Mouse (Mus musculus): ENCODE measurements around the gene Batf3. TPM values are rescaled to one million over a fixed set of nuclear protein-coding genes. Genes with fewer than 3 reads are reported as not detected.

Gene Batf3
- total and polyA plus RNA-seq, 3 experiments, result 42.5 to 50.4 (median 44.7) TPM

DNA sequence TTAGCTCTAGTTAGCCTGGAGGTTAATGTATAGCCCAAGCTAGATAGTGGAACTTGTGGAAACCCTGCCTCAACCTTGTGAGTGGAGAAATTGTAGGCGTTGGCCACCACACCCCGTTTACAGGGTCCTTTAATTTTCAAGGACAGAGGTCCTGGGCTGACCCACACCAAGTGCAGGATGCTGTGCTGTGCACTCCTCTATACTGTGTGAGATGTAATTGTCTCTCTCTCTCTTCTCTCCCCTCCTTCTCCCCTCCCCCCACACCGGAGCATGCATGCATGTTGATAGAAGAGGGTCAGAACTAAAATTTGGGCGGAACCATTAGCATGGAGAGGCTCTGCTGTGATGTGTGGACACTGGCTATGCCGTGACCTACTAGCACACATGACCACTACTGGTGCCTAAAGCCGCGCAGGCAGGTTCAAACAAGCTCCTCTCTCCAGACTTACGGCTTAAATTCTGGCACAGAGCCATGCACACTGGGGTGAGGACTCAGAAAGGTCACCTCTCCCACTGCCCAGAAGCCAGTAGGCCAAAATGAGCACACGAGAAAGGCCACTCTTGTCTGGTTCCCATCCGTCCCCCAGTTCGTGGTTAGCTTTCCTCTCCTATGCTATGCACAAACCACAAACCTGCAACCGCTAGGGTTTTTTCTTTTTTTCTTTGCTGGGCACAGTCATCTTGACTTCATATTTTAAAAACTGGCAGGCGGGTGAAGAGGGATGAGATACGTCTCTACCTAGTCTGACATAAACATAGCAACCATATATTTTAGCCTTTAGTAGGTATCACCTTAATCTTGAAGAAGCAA is 571 bp upstream of the Batf3 start:
- no peaks in the 10 kb centered on the region for H3K27me3 ChIP-seq (replicated peaks)
- TF ChIP-seq PAX5 (IDR thresholded peaks at IDR 0.05; ENCODE audit: low read length) (no peak), MEF2A (IDR thresholded peaks at IDR 0.05; ENCODE audit: borderline replicate concordance, low read depth, low read length) (peak; percentile 24; the same call in 1 of the 2 replicates), BHLHE40 (IDR thresholded peaks at IDR 0.05; ENCODE audit: low read depth, low read length) (peak; percentile 39), TCF12 (IDR thresholded peaks at IDR 0.05; ENCODE audit: low read depth, low read length) (no peak), ELF1 (IDR thresholded peaks at IDR 0.05; ENCODE audit: low read depth, low read length) (no peak), MYC (IDR thresholded peaks at IDR 0.05; ENCODE audit: low read depth, low read length) (no peak; the same call in 1 of the 2 replicates), CTCF (conservative IDR thresholded peaks at IDR 0.05 in 1 of 2, IDR thresholded peaks at IDR 0.05 in 1 of 2; ENCODE audit: low read depth in 2 of 2, low read length in 2 of 2) (0 out of 4 replicates have a peak, but pooled peaks of 1 of the 2 experiments have one; percentile 5), USF1 (IDR thresholded peaks at IDR 0.05; ENCODE audit: low read depth, low read length) (no peak), HCFC1 (IDR thresholded peaks at IDR 0.05; ENCODE audit: low read depth, low read length) (no peak), RCOR1 (conservative IDR thresholded peaks at IDR 0.05; ENCODE audit: low read depth, low read length) (no peak), JUN (IDR thresholded peaks at IDR 0.05; ENCODE audit: insufficient read depth, low read depth, low read length) (no peak), ZMIZ1 (IDR thresholded peaks at IDR 0.05; ENCODE audit: low read depth, low read length) (no peak), MXI1 (IDR thresholded peaks at IDR 0.05; ENCODE audit: low read depth, low read length) (no peak; the same call in 1 of the 2 replicates), SIN3A (IDR thresholded peaks at IDR 0.05; ENCODE audit: low read length) (peak; percentile 80), NELFE (IDR thresholded peaks at IDR 0.05; ENCODE audit: low read depth, low read length) (no peak), JUND (conservative IDR thresholded peaks at IDR 0.05; ENCODE audit: low read depth, low read length) (no peak), EP300 (IDR thresholded peaks at IDR 0.05; ENCODE audit: low read length) (0 out of 2 replicates have a peak, but pooled peaks have one; percentile 5), ZC3H11A (IDR thresholded peaks at IDR 0.05; ENCODE audit: low read depth, low read length) (no peak), MAZ (IDR thresholded peaks at IDR 0.05; ENCODE audit: low read depth, low read length) (peak; percentile 23; the same call in 1 of the 2 replicates), MAFK (IDR thresholded peaks at IDR 0.05; ENCODE audit: insufficient replicate concordance, low read length) (no peak), MAX (IDR thresholded peaks at IDR 0.05; ENCODE audit: low read length) (no peak), CHD1 (IDR thresholded peaks at IDR 0.05; ENCODE audit: low read depth, low read length) (peak; percentile 25), ZNF384 (IDR thresholded peaks at IDR 0.05; ENCODE audit: low read depth, low read length) (peak; percentile 81), CHD2 (IDR thresholded peaks at IDR 0.05; ENCODE audit: low read length) (0 out of 2 replicates have a peak, but pooled peaks have one; percentile 8), GABPA (IDR thresholded peaks at IDR 0.05; ENCODE audit: insufficient replicate concordance, low read depth, low read length) (no peak)
- H3K4me3 ChIP-seq (replicated peaks in 1 of 3; ENCODE audit: low read depth in 2 of 3, low read length in 2 of 3, poor library complexity in 1 of 3), result peak overlapping the region in 2 of 3 experiments; percentile 15 to 66
- peak overlapping the region; percentile 84 for H3K4me2 ChIP-seq (ENCODE audit: insufficient read depth, low read depth, poor library complexity, severe bottlenecking)
- H3K36me3 ChIP-seq (replicated peaks in 1 of 2; ENCODE audit: control insufficient read depth in 1 of 2, insufficient read depth in 1 of 2, low read length in 1 of 2), result peaks cover 4 to 12% of the 10 kb centered on the region in 2 experiments
- DNase-seq (ENCODE audit: extremely low read depth), result no peak
- H3K9me3 ChIP-seq (replicated peaks; ENCODE audit: low read length), result peaks cover 9% of the 10 kb centered on the region
- peaks cover 20 to 76% of the 10 kb centered on the region in 2 experiments for H3K4me1 ChIP-seq (ENCODE audit: control insufficient read depth in 1 of 2, insufficient read depth in 2 of 2)
- peak overlapping the region; percentile 14; the same call in 1 of the 2 replicates for H3K27ac ChIP-seq (ENCODE audit: insufficient read depth, low read depth)
- in situ Hi-C loops (cut with MboI; ENCODE audit: low pct_ligation_motif_present, low pct_unique_long_range_greater_than_20kb, low sequenced_read_pairs) (loop anchor here (10.0 kb wide), 1 partner anchor 88 kb away; no protein-coding TSS in a partner anchor), dilution Hi-C loops (cut with MboI; ENCODE audit: extremely low pct_ligation_motif_present, extremely low pct_unique_long_range_greater_than_20kb, low sequenced_read_pairs) (no loop called here)
- H3K79me2 ChIP-seq (replicated peaks; ENCODE audit: control insufficient read depth, extremely low read depth, insufficient read depth, poor library complexity, severe bottlenecking), result peaks cover 6% of the 10 kb centered on the region; the same call in 1 of the 2 replicates
- peak overlapping the region; percentile 78; the same call in 1 of the 2 replicates for H3K9ac ChIP-seq (ENCODE audit: insufficient read depth, low read depth)
